Mouse (Mus musculus) spleen, adult 2 months (tissue): ENCODE data around the gene Abca15.
"Not testable (repeated sequence)": the region's sequence is repeated elsewhere in the genome, so short reads cannot be mapped to it uniquely, and the experiment has no call there.

ENCODE experiments used
- CTCF ChIP-seq: fragments of 200-500 bp; IDR thresholded peaks from 2 replicates; pipeline ENCODE4 v1.5.1; 2011; ENCODE audit warnings: mild to moderate bottlenecking, inconsistent platforms; ENCODE audit not compliant: insufficient read depth, insufficient read length, insufficient replicate concordance; ENCODE audit errors: extremely low read depth
- POLR2A ChIP-seq: fragments of 200-500 bp; IDR thresholded peaks from 2 replicates; pipeline ENCODE4 v1.6.1; 2011; ENCODE audit warnings: low read depth, low read length, inconsistent platforms

- TF ChIP-seq POLR2A, CTCF: not testable (repeated sequence)
Measured at GRCm38 (mm10) chr7:120325911-120326310, 2.6 kb upstream of the Abca15 start.
